Mouse (Mus musculus) kidney, postnatal 0 days (tissue): Measurements from ENCODE around the gene Hist2h2ab. TPM values are rescaled to one million over a fixed set of nuclear protein-coding genes. Genes with fewer than 3 reads are reported as not detected.

Source experiments
- ATAC-seq: fragments of 200-750 bp; cut with Nextera tagmentation; replicated peaks from 2 replicates; pipeline ENCODE4 v1.8.0; 2017; ENCODE audit warnings: low read depth, moderate number of reproducible peaks, moderate TSS enrichment, moderate library complexity; ENCODE audit not compliant: low FRiP score
- DNase-seq: peaks from one replicate; pipeline ENCODE4 v3.0.0-alpha.2; 2016; ENCODE audit warnings: low spot score
- H3K27ac ChIP-seq: fragments of 300-500 bp; sonication (generic); 2 replicates; pipeline ENCODE4 v1.5.1; 2014; ENCODE audit warnings: mild to moderate bottlenecking
- H3K27me3 ChIP-seq: fragments of 300-500 bp; sonication (generic); 2 replicates; pipeline ENCODE4 v1.6.1; 2014; ENCODE audit warnings: low read length, mixed read lengths; ENCODE audit not compliant: insufficient read depth
- H3K36me3 ChIP-seq: fragments of 300-500 bp; sonication (generic); 2 replicates; pipeline ENCODE4 v1.6.1; 2014; ENCODE audit warnings: low read length, mixed read lengths; ENCODE audit not compliant: insufficient read depth
- H3K4me1 ChIP-seq: fragments of 300-500 bp; sonication (generic); replicated peaks from 2 replicates; pipeline ENCODE4 v1.6.1; 2014; ENCODE audit warnings: antibody characterized with exemption, low read length, mixed read lengths; ENCODE audit not compliant: insufficient read depth
- H3K4me2 ChIP-seq: fragments of 300-500 bp; sonication (generic); 2 replicates; pipeline ENCODE4 v1.6.1; 2014; ENCODE audit warnings: mild to moderate bottlenecking, low read length, moderate library complexity, mixed read lengths
- H3K4me3 ChIP-seq: fragments of 300-500 bp; sonication (generic); replicated peaks from 2 replicates; pipeline ENCODE4 v1.5.1; 2014; ENCODE audit warnings: low read depth, low read length
- H3K9ac ChIP-seq: fragments of 300-500 bp; sonication (generic); 2 replicates; pipeline ENCODE4 v1.6.1; 2014; ENCODE audit warnings: low read depth, low read length
- H3K9me3 ChIP-seq: fragments of 300-500 bp; sonication (generic); replicated peaks from 2 replicates; pipeline ENCODE4 v1.6.1; 2016; ENCODE audit warnings: low read length, inconsistent platforms, mixed read lengths
- CTCF ChIP-seq: IDR thresholded peaks from 2 replicates; pipeline ENCODE4 v1.5.1; 2016; ENCODE audit warnings: antibody characterized with exemption, low read depth, mild to moderate bottlenecking, moderate library complexity
- WGBS: fragments of 180-500 bp; shearing (Covaris S2); extraction: QIAGEN DNeasy Blood & Tissue Kit; methylation state at CpG from one replicate; pipeline ENCODE4 v1.1.7; 2014; 5-methylcytosine and 5-hydroxymethylcytosine counted together
- polyA plus RNA-seq: library from polyadenylated mRNA; unstranded; fragments of >200 nt; fragmentation: Nextera tagmentation; extraction: Ambion mirVana; gene quantifications from 2 replicates; pipeline ENCODE4 v1.2.1, GENCODE M21; 2015

Gene Hist2h2ab
- not detected in 2 replicates for polyA plus RNA-seq

GRCm38 (mm10) chr3:96219661-96220130 lies at the start of gene Hist2h2ab, which contains the start of gene Bola1:
Gene Hist2h2ab, plus strand, starts transcription at chr3:96219865.
Gene Bola1, minus strand, starts transcription at chr3:96219709.
- Histone ChIP-seq H3K27me3 (no peaks in the 10 kb centered on the region), H3K27ac (peak within 1 kb of the TSS; percentile 99), H3K4me3 (peak within 1 kb of the TSS; percentile 69), H3K4me1 (peaks cover 25% of the 10 kb centered on the region), H3K9ac (peak within 1 kb of the TSS; percentile 82), H3K9me3 (no peaks in the 10 kb centered on the region), H3K36me3 (no peaks in the 10 kb centered on the region), H3K4me2 (peak within 1 kb of the TSS; percentile 60)
- DNase-seq (peak; percentile 98), ATAC-seq (peak; percentile 72)
- WGBS = under 1% methylated on average over 36 of the region's 37 CpGs
- no peak for TF ChIP-seq CTCF

GRCm38 (mm10) chr3:96170276-96170675 lies 49.4 kb upstream of the Hist2h2ab start:
- ATAC-seq (no peak), DNase-seq (no peak)
- H3K36me3 ChIP-seq = peaks cover 9% of the 10 kb centered on the region; the same call in 1 of the 2 replicates
- H3K9ac ChIP-seq = no peak overlapping the region
- WGBS = 91% methylated on average over 4 of the region's 4 CpGs
- no peak overlapping the region for H3K4me2 ChIP-seq
- TF ChIP-seq CTCF = no peak
- 0 out of 2 replicates have a peak overlapping the region, but pooled peaks have one; percentile 99 for H3K27ac ChIP-seq
- no peaks in the 10 kb centered on the region for H3K9me3 ChIP-seq
- no peaks in the 10 kb centered on the region for H3K27me3 ChIP-seq
- no peak overlapping the region for H3K4me3 ChIP-seq
- peaks cover 20% of the 10 kb centered on the region for H3K4me1 ChIP-seq

- H3K9me3 ChIP-seq = no peaks in the 10 kb centered on the region
- peak; percentile 24 for DNase-seq
- 50% methylated on average over 10 of the region's 10 CpGs for WGBS
- peaks cover 15% of the 10 kb centered on the region; the same call in 1 of the 2 replicates for H3K36me3 ChIP-seq
- H3K27me3 ChIP-seq = no peaks in the 10 kb centered on the region
- ATAC-seq = no peak
- H3K4me1 ChIP-seq = peaks cover 20% of the 10 kb centered on the region
- peak overlapping the region; percentile 81 for H3K9ac ChIP-seq
- peak overlapping the region; percentile 99 for H3K27ac ChIP-seq
- peak overlapping the region; percentile 98 for H3K4me3 ChIP-seq
- peak overlapping the region; percentile 93 for H3K4me2 ChIP-seq
- no peak for TF ChIP-seq CTCF
Measured at GRCm38 (mm10) chr3:96170976-96171545, 48.6 kb upstream of the Hist2h2ab start.

GRCm38 (mm10) chr3:96171583-96172196 lies 48.0 kb upstream of the Hist2h2ab start:
- peaks cover 20% of the 10 kb centered on the region for H3K4me1 ChIP-seq
- no peak for ATAC-seq
- H3K4me3 ChIP-seq = peak overlapping the region; percentile 98
- H3K4me2 ChIP-seq = peak overlapping the region; percentile 93
- no peak for TF ChIP-seq CTCF
- H3K27me3 ChIP-seq = no peaks in the 10 kb centered on the region
- peak overlapping the region; percentile 99 for H3K27ac ChIP-seq
- no peaks in the 10 kb centered on the region for H3K9me3 ChIP-seq
- peaks cover 21% of the 10 kb centered on the region; the same call in 1 of the 2 replicates for H3K36me3 ChIP-seq
- DNase-seq = no peak
- peak overlapping the region; percentile 81 for H3K9ac ChIP-seq
- 11% methylated on average over 18 of the region's 18 CpGs for WGBS

- TF ChIP-seq CTCF = no peak
- peak; percentile 97 for DNase-seq
- no peaks in the 10 kb centered on the region for H3K27me3 ChIP-seq
- H3K9me3 ChIP-seq = no peaks in the 10 kb centered on the region
- WGBS = 1% methylated on average over 58 of the region's 58 CpGs
- H3K4me2 ChIP-seq = peak within 1 kb of the TSS; percentile 93
- peaks cover 26% of the 10 kb centered on the region for H3K36me3 ChIP-seq
- ATAC-seq = peak; percentile 92
- peak within 1 kb of the TSS; percentile 81 for H3K9ac ChIP-seq
- peak within 1 kb of the TSS; percentile 98 for H3K4me3 ChIP-seq
- H3K27ac ChIP-seq = peak within 1 kb of the TSS; percentile 99
- peaks cover 20% of the 10 kb centered on the region for H3K4me1 ChIP-seq
Measured at GRCm38 (mm10) chr3:96172197-96173178, 47.2 kb upstream of the Hist2h2ab start, which contains the start of gene Sf3b4. Gene Sf3b4, plus strand, starts transcription at chr3:96172332.
